Mouse (Mus musculus) bone marrow, adult 2 months (tissue): ENCODE data around the gene C1qtnf6. TPM values are rescaled to one million over a fixed set of nuclear protein-coding genes. Genes with fewer than 3 reads are reported as not detected.
A peak's percentile ranks its signal among the peaks of the same experiment; 100 is the strongest.

ENCODE experiments used
- H3K27ac ChIP-seq: fragments of 200-500 bp; 2 replicates; pipeline ENCODE4 v1.5.1; 2012; ENCODE audit warnings: low read depth, mild to moderate bottlenecking, control low read depth, inconsistent platforms, low read length; ENCODE audit not compliant: control insufficient read depth, poor library complexity, insufficient read depth
- H3K4me1 ChIP-seq: fragments of 200-500 bp; 2 replicates; pipeline ENCODE4 v1.6.1; 2011; ENCODE audit warnings: low read length; ENCODE audit not compliant: control insufficient read depth, insufficient read depth
- H3K4me3 ChIP-seq: fragments of 200-500 bp; replicated peaks from 2 replicates; pipeline ENCODE3; 2011; ENCODE audit warnings: mild to moderate bottlenecking, low read depth, low read length, control low read depth; ENCODE audit not compliant: control insufficient read depth
- CTCF ChIP-seq: fragments of 200-500 bp; IDR thresholded peaks from 2 replicates; pipeline ENCODE4 v1.5.1; 2011; ENCODE audit warnings: low read length, control low read depth; ENCODE audit not compliant: control insufficient read depth, insufficient read depth
- POLR2A ChIP-seq: fragments of 200-500 bp; IDR thresholded peaks from 2 replicates; pipeline ENCODE4 v1.6.1; 2011; ENCODE audit warnings: low read depth, mild to moderate bottlenecking, control low read depth, low read length, borderline replicate concordance; ENCODE audit not compliant: control insufficient read depth
- WGBS: fragments of 180-500 bp; shearing (Covaris S2); methylation state at CpG from one replicate; pipeline ENCODE4 v1.1.7; 2018; 5-methylcytosine and 5-hydroxymethylcytosine counted together
- polyA plus RNA-seq: library from polyadenylated mRNA; stranded (reverse); fragments of >200 nt; gene quantifications from 2 replicates; pipeline ENCODE4 v1.2.4, GENCODE M21; 2011; ENCODE audit warnings: low replicate concordance; ENCODE audit not compliant: missing spikeins, insufficient read depth, insufficient read length

The C1qtnf6 gene
- polyA plus RNA-seq, 1 experiment = 2.7 TPM

- 75% methylated on average over 3 of the region's 3 CpGs for WGBS
- no peak for TF ChIP-seq CTCF
- no peak for TF ChIP-seq POLR2A
- H3K4me1 ChIP-seq = no peaks in the 10 kb centered on the region; the same call in 1 of the 2 replicates
- no peak overlapping the region for H3K27ac ChIP-seq
- no peak overlapping the region for H3K4me3 ChIP-seq
Measured at GRCm38 (mm10) chr15:78505541-78505940, 25.7 kb downstream of the C1qtnf6 start.

GRCm38 (mm10) chr15:78504816-78505215 is 26.4 kb downstream of the C1qtnf6 start:
- H3K4me1 ChIP-seq = no peaks in the 10 kb centered on the region; the same call in 1 of the 2 replicates
- no peak overlapping the region for H3K4me3 ChIP-seq
- 79% methylated on average over 5 of the region's 5 CpGs for WGBS
- TF ChIP-seq POLR2A (no peak), CTCF (no peak)
- H3K27ac ChIP-seq = no peak overlapping the region

GRCm38 (mm10) chr15:78504013-78504412 is 27.2 kb downstream of the C1qtnf6 start:
- no peak overlapping the region for H3K27ac ChIP-seq
- no peaks in the 10 kb centered on the region; the same call in 1 of the 2 replicates for H3K4me1 ChIP-seq
- no peak overlapping the region for H3K4me3 ChIP-seq
- WGBS = 66% methylated on average over 1 of the region's 1 CpGs
- TF ChIP-seq POLR2A (no peak), CTCF (no peak)

- TF ChIP-seq CTCF = no peak
- TF ChIP-seq POLR2A = no peak
- H3K27ac ChIP-seq = peak overlapping the region; percentile 15; the same call in 1 of the 2 replicates
- no peaks in the 10 kb centered on the region; the same call in 1 of the 2 replicates for H3K4me1 ChIP-seq
- no peak overlapping the region for H3K4me3 ChIP-seq
- WGBS = 82% methylated on average over 18 of the region's 18 CpGs
Measured at GRCm38 (mm10) chr15:78502437-78503132, 28.6 kb downstream of the C1qtnf6 start.

- Histone ChIP-seq H3K4me1 (no peaks in the 10 kb centered on the region), H3K27ac (peak within 1 kb of the TSS; percentile 25; the same call in 1 of the 2 replicates), H3K4me3 (peak within 1 kb of the TSS; percentile 21)
- 74% methylated on average over 11 of the region's 11 CpGs for WGBS
- no peak for TF ChIP-seq CTCF
- no peak for TF ChIP-seq POLR2A
Measured at GRCm38 (mm10) chr15:78494968-78495406, 36.2 kb downstream of the C1qtnf6 start, which contains the start of gene Il2rb. Gene Il2rb, minus strand, starts transcription at chr15:78495271.

GRCm38 (mm10) chr15:78493401-78494010 is 37.7 kb downstream of the C1qtnf6 start:
- 61% methylated on average over 10 of the region's 10 CpGs for WGBS
- Histone ChIP-seq H3K27ac (peak overlapping the region; percentile 9; the same call in 1 of the 2 replicates), H3K4me1 (no peaks in the 10 kb centered on the region), H3K4me3 (peak overlapping the region; percentile 24)
- TF ChIP-seq POLR2A (no peak), CTCF (no peak)

- no peak overlapping the region for H3K27ac ChIP-seq
Measured at GRCm38 (mm10) chr15:78491301-78491700, 39.9 kb downstream of the C1qtnf6 start.

GRCm38 (mm10) chr15:78489906-78490305 is 41.3 kb downstream of the C1qtnf6 start:
- WGBS = 73% methylated on average over 8 of the region's 8 CpGs
- TF ChIP-seq CTCF = no peak
- no peak for TF ChIP-seq POLR2A
- H3K4me1 ChIP-seq = no peaks in the 10 kb centered on the region
- no peak overlapping the region for H3K4me3 ChIP-seq
- H3K27ac ChIP-seq = no peak overlapping the region; the same call in 1 of the 2 replicates

More at GRCm38 (mm10) chr15:78491301-78491700, 39.9 kb downstream of the C1qtnf6 start:
- no peaks in the 10 kb centered on the region for H3K4me1 ChIP-seq
- TF ChIP-seq POLR2A (no peak), CTCF (no peak)
- 66% methylated on average over 3 of the region's 3 CpGs for WGBS
- no peak overlapping the region for H3K4me3 ChIP-seq
